Mouse (Mus musculus) myocyte (in vitro differentiated cells): Measurements from ENCODE around the gene Pfkfb3. TPM values are rescaled to one million over a fixed set of nuclear protein-coding genes. Genes with fewer than 3 reads are reported as not detected.

Experiments used
- H3K27me3 ChIP-seq: one replicate; pipeline ENCODE4 v1.6.1; 2011; ENCODE audit not compliant: control insufficient read depth, insufficient read depth, insufficient read length
- H3K36me3 ChIP-seq: one replicate; pipeline ENCODE4 v1.6.1; 2011; ENCODE audit not compliant: control insufficient read depth, insufficient read depth
- H3K4me2 ChIP-seq: one replicate; pipeline ENCODE4 v1.6.1; 2011; ENCODE audit warnings: low read depth, control low read depth
- H3K4me3 ChIP-seq: one replicate; pipeline ENCODE4 v1.5.1; 2011; ENCODE audit warnings: mild to moderate bottlenecking, control low read depth, moderate library complexity
- H3K79me2 ChIP-seq: one replicate; pipeline ENCODE4 v1.6.1; 2011; ENCODE audit not compliant: control insufficient read depth, insufficient read depth
- H3ac ChIP-seq: one replicate; pipeline ENCODE4 v1.6.1; 2011; ENCODE audit not compliant: control insufficient read depth, insufficient read length
- CEBPB ChIP-seq: IDR thresholded peaks from 2 replicates; pipeline ENCODE4 v1.6.1; 2011; ENCODE audit warnings: mild to moderate bottlenecking, moderate library complexity; ENCODE audit not compliant: poor library complexity, insufficient read depth, severe bottlenecking
- E2F4 ChIP-seq: IDR thresholded peaks from one replicate; pipeline ENCODE4 v1.6.1; 2011; ENCODE audit warnings: mild to moderate bottlenecking, control low read depth, moderate library complexity; ENCODE audit not compliant: insufficient read depth
- MAX ChIP-seq: IDR thresholded peaks from one replicate; pipeline ENCODE4 v1.6.1; 2011; ENCODE audit warnings: low read depth, mild to moderate bottlenecking, control low read depth
- MYOD1 ChIP-seq, 3 experiments: IDR thresholded peaks; one replicate each; pipeline ENCODE4 v1.6.1; 2011; ENCODE audit warnings: control low read depth in 2 of 3, low read depth in 2 of 3, mild to moderate bottlenecking in 2 of 3, moderate library complexity in 1 of 3; ENCODE audit not compliant: insufficient read length in 2 of 3, control insufficient read depth in 1 of 3
- MYOG ChIP-seq, 3 experiments: IDR thresholded peaks; one replicate each; pipeline ENCODE4 v1.6.1; 2011; ENCODE audit warnings: control low read depth in 2 of 3, low read depth in 2 of 3, mild to moderate bottlenecking in 2 of 3; ENCODE audit not compliant: insufficient read length in 2 of 3, control insufficient read depth in 1 of 3, insufficient read depth in 1 of 3
- POLR2A ChIP-seq: IDR thresholded peaks from one replicate; pipeline ENCODE4 v1.6.1; 2011; ENCODE audit warnings: low read depth, mild to moderate bottlenecking, control low read depth, moderate library complexity; ENCODE audit not compliant: insufficient read length
- POLR2AphosphoS2 ChIP-seq: IDR thresholded peaks from one replicate; pipeline ENCODE4 v1.6.1; 2011; ENCODE audit warnings: low read depth, control low read depth; ENCODE audit not compliant: insufficient read length
- REST ChIP-seq: IDR thresholded peaks from one replicate; pipeline ENCODE4 v1.6.1; 2011; ENCODE audit warnings: mild to moderate bottlenecking, control low read depth, moderate library complexity; ENCODE audit not compliant: insufficient read depth, insufficient read length
- SRF ChIP-seq: IDR thresholded peaks from one replicate; pipeline ENCODE4 v1.6.1; 2011; ENCODE audit warnings: low read depth; ENCODE audit not compliant: control insufficient read depth, insufficient read length
- TCF12 ChIP-seq: IDR thresholded peaks from one replicate; pipeline ENCODE4 v1.6.1; 2011; ENCODE audit warnings: mild to moderate bottlenecking, control low read depth; ENCODE audit not compliant: poor library complexity, insufficient read depth, severe bottlenecking
- TCF3 ChIP-seq: IDR thresholded peaks from one replicate; pipeline ENCODE4 v1.6.1; 2011; ENCODE audit warnings: low read depth, control low read depth; ENCODE audit not compliant: insufficient read length
- USF1 ChIP-seq: IDR thresholded peaks from one replicate; pipeline ENCODE4 v1.6.1; 2011; ENCODE audit warnings: low read depth, mild to moderate bottlenecking, control low read depth, moderate library complexity
- polyA plus RNA-seq: library from polyadenylated mRNA; unstranded; fragments of >200 nt; fragmentation: generic; extraction: Trizol; gene quantifications from one replicate; pipeline ENCODE4 v1.2.1, GENCODE M21; 2012; ENCODE audit warnings: missing spikeins

The Pfkfb3 gene
- polyA plus RNA-seq, 1 experiment = 2.0 TPM

- no peaks in the 10 kb centered on the region for H3K79me2 ChIP-seq
- no peak overlapping the region for H3ac ChIP-seq
- TF ChIP-seq MYOG (IDR thresholded peaks at IDR 0.05; ENCODE audit: control insufficient read depth in 1 of 3, insufficient read depth in 1 of 3, insufficient read length in 2 of 3, low read depth in 2 of 3) = no peak
- TF ChIP-seq USF1 = no peak
- no peak for TF ChIP-seq POLR2AphosphoS2
- no peak for TF ChIP-seq REST
- TF ChIP-seq TCF3 = no peak
- no peak for TF ChIP-seq CEBPB
- no peak for TF ChIP-seq SRF
- TF ChIP-seq MYOD1 (IDR thresholded peaks at IDR 0.05; ENCODE audit: control insufficient read depth in 1 of 3, insufficient read length in 2 of 3, low read depth in 2 of 3) = no peak
- TF ChIP-seq MAX = no peak
- TF ChIP-seq POLR2A = no peak
- TF ChIP-seq TCF12 = no peak
- TF ChIP-seq E2F4 = no peak
- H3K36me3 ChIP-seq = peaks cover 64% of the 10 kb centered on the region
- H3K4me3 ChIP-seq = no peak overlapping the region
- no peak overlapping the region for H3K4me2 ChIP-seq
- H3K27me3 ChIP-seq = no peaks in the 10 kb centered on the region
Measured at GRCm38 (mm10) chr2:11587996-11588395, 34.1 kb upstream of the Pfkfb3 start.

- no peak overlapping the region for H3K4me2 ChIP-seq
- H3K79me2 ChIP-seq = no peaks in the 10 kb centered on the region
- no peaks in the 10 kb centered on the region for H3K36me3 ChIP-seq
- no peaks in the 10 kb centered on the region for H3K27me3 ChIP-seq
- no peak overlapping the region for H3K4me3 ChIP-seq
- TF ChIP-seq MAX = no peak
- no peak for TF ChIP-seq REST
- no peak for TF ChIP-seq MYOG (IDR thresholded peaks at IDR 0.05; ENCODE audit: control insufficient read depth in 1 of 3, insufficient read depth in 1 of 3, insufficient read length in 2 of 3, low read depth in 2 of 3)
- TF ChIP-seq CEBPB = no peak
- TF ChIP-seq MYOD1 (IDR thresholded peaks at IDR 0.05; ENCODE audit: control insufficient read depth in 1 of 3, insufficient read length in 2 of 3, low read depth in 2 of 3) = no peak
- TF ChIP-seq POLR2A = no peak
- TF ChIP-seq POLR2AphosphoS2 = no peak
- no peak for TF ChIP-seq TCF12
- TF ChIP-seq TCF3 = no peak
- TF ChIP-seq E2F4 = no peak
- TF ChIP-seq USF1 = no peak
- TF ChIP-seq SRF = no peak
- no peak overlapping the region for H3ac ChIP-seq
Measured at GRCm38 (mm10) chr2:11579399-11579798, 25.5 kb upstream of the Pfkfb3 start.

GRCm38 (mm10) chr2:11578187-11578586, 24.3 kb upstream of the Pfkfb3 start:
- Histone ChIP-seq H3K27me3 (no peaks in the 10 kb centered on the region), H3K79me2 (no peaks in the 10 kb centered on the region), H3ac (no peak overlapping the region), H3K4me3 (no peak overlapping the region), H3K36me3 (no peaks in the 10 kb centered on the region), H3K4me2 (no peak overlapping the region)
- no peak for TF ChIP-seq REST
- TF ChIP-seq MYOG (IDR thresholded peaks at IDR 0.05; ENCODE audit: control insufficient read depth in 1 of 3, insufficient read depth in 1 of 3, insufficient read length in 2 of 3, low read depth in 2 of 3) = no peak
- no peak for TF ChIP-seq USF1
- TF ChIP-seq TCF3 = no peak
- TF ChIP-seq SRF = no peak
- no peak for TF ChIP-seq CEBPB
- no peak for TF ChIP-seq TCF12
- TF ChIP-seq POLR2AphosphoS2 = no peak
- TF ChIP-seq E2F4 = no peak
- no peak for TF ChIP-seq MYOD1 (IDR thresholded peaks at IDR 0.05; ENCODE audit: control insufficient read depth in 1 of 3, insufficient read length in 2 of 3, low read depth in 2 of 3)
- no peak for TF ChIP-seq POLR2A
- TF ChIP-seq MAX = no peak

GRCm38 (mm10) chr2:11573684-11574083, 19.8 kb upstream of the Pfkfb3 start:
- no peaks in the 10 kb centered on the region for H3K79me2 ChIP-seq
- H3K27me3 ChIP-seq = no peaks in the 10 kb centered on the region
- H3K4me2 ChIP-seq = no peak overlapping the region
- H3ac ChIP-seq = no peak overlapping the region
- H3K36me3 ChIP-seq = no peaks in the 10 kb centered on the region
- TF ChIP-seq MYOD1 (IDR thresholded peaks at IDR 0.05; ENCODE audit: control insufficient read depth in 1 of 3, insufficient read length in 2 of 3, low read depth in 2 of 3) (no peak), E2F4 (no peak)
- no peak overlapping the region for H3K4me3 ChIP-seq

- H3K79me2 ChIP-seq = no peaks in the 10 kb centered on the region
- no peaks in the 10 kb centered on the region for H3K36me3 ChIP-seq
- TF ChIP-seq TCF3 (no peak), POLR2A (no peak), MYOG (IDR thresholded peaks at IDR 0.05; ENCODE audit: control insufficient read depth in 1 of 3, insufficient read depth in 1 of 3, insufficient read length in 2 of 3, low read depth in 2 of 3) (no peak), USF1 (no peak), E2F4 (no peak), TCF12 (no peak), SRF (no peak), CEBPB (no peak), REST (no peak), POLR2AphosphoS2 (no peak), MYOD1 (IDR thresholded peaks at IDR 0.05; ENCODE audit: control insufficient read depth in 1 of 3, insufficient read length in 2 of 3, low read depth in 2 of 3) (no peak), MAX (no peak)
- H3K27me3 ChIP-seq = no peaks in the 10 kb centered on the region
- no peak overlapping the region for H3ac ChIP-seq
- H3K4me2 ChIP-seq = no peak overlapping the region
- no peak overlapping the region for H3K4me3 ChIP-seq
Measured at GRCm38 (mm10) chr2:11571004-11571535, 17.2 kb upstream of the Pfkfb3 start.
